Mouse (Mus musculus) embryonic stem cell, embryonic (primary cell): Measurements from ENCODE around the gene H2afv.

Experiments used
- CTCF ChIA-PET, 4 experiments: fragments of 300-600 bp in 2 of 4; fragments of 350-600 bp in 2 of 4; sonication (Branson Sonifier 250); formaldehyde crosslinking; loops; one replicate each; lab custom pipeline; 2022; ENCODE audit warnings: inconsistent platforms in 2 of 4; lab: Charles Lee
- POLR2A ChIA-PET, 4 experiments: fragments of 300-600 bp in 2 of 4; fragments of 350-600 bp in 2 of 4; sonication (Branson Sonifier 250); formaldehyde crosslinking; loops; one replicate each; lab custom pipeline; 2022; ENCODE audit warnings: antibody characterized with exemption in 4 of 4, inconsistent platforms in 1 of 4; lab: Charles Lee

Gene H2afv

GRCm38 (mm10) chr11:6443102-6443501, 1.1 kb downstream of the H2afv start:
- POLR2A ChIA-PET = interaction anchor here (0.5 to 2.5 kb wide), 32 partner anchors 12 to 1999 kb away, joined by 3 to 18 read pairs (median 4); partner anchors contain the start of genes Ppia (in 1 of the 4) and Tbrg4 (in 1 of the 4)
- CTCF ChIA-PET = interaction anchor here in 1 of 4 experiments (1.4 kb wide), 1 partner anchor 22 kb away, joined by 3 read pairs; no protein-coding TSS in a partner anchor

GRCm38 (mm10) chr11:6442566-6442965, 1.7 kb downstream of the H2afv start:
- POLR2A ChIA-PET = interaction anchor here in 2 of 4 experiments (0.7 to 2.5 kb wide), 19 partner anchors 14 to 183 kb away, joined by 3 to 18 read pairs (median 4); partner anchors contain the start of gene Tbrg4 (in 1 of the 2)
- CTCF ChIA-PET = interaction anchor here in 1 of 4 experiments (1.4 kb wide), 1 partner anchor 23 kb away, joined by 3 read pairs; no protein-coding TSS in a partner anchor

- ChIA-PET CTCF (no interaction called here), POLR2A (interaction anchor here in 3 of 4 experiments (0.6 to 7.3 kb wide), 14 partner anchors 10 to 955 kb away, joined by 3 to 115 read pairs (median 4); partner anchors contain the start of genes Myo1g (in 1 of the 3) and Ppia (in 1 of the 3))
Measured at GRCm38 (mm10) chr11:6440171-6440570, 4.1 kb downstream of the H2afv start.

- CTCF ChIA-PET = interaction anchor here in 3 of 4 experiments (1.1 to 3.1 kb wide), 6 partner anchors 14 to 197 kb away, joined by 3 to 23 read pairs (median 6); no protein-coding TSS in a partner anchor
- POLR2A ChIA-PET = interaction anchor here (0.6 to 9.8 kb wide), 13 partner anchors 16 to 191 kb away, joined by 3 to 237 read pairs (median 6); partner anchors contain the start of genes Ppia (in 1 of the 4) and Tbrg4 (in 1 of the 4)
Measured at GRCm38 (mm10) chr11:6437667-6438066, 6.6 kb downstream of the H2afv start.

- POLR2A ChIA-PET = interaction anchor here (0.5 to 9.8 kb wide), 63 partner anchors 8 to 1500 kb away, joined by 3 to 237 read pairs (median 4); partner anchors contain the start of genes H2afv (in 2 of the 4), Tbrg4 (in 2 of the 4), Ppia (in 1 of the 4) and Purb (in 1 of the 4)
- CTCF ChIA-PET = interaction anchor here (0.6 to 3.1 kb wide), 57 partner anchors 8 to 211 kb away, joined by 3 to 23 read pairs (median 4); partner anchors contain the start of gene H2afv (in 3 of the 4)
Measured at GRCm38 (mm10) chr11:6436442-6436841, 7.8 kb downstream of the H2afv start.

GRCm38 (mm10) chr11:6430186-6430585, 14.1 kb downstream of the H2afv start:
- ChIA-PET CTCF (interaction anchor here in 3 of 4 experiments (0.5 to 2.5 kb wide), 9 partner anchors 15 to 1329 kb away, joined by 3 to 8 read pairs (median 4); no protein-coding TSS in a partner anchor), POLR2A (interaction anchor here (0.6 to 9.8 kb wide), 32 partner anchors 9 to 198 kb away, joined by 3 to 237 read pairs (median 5); partner anchors contain the start of genes Myo1g (in 1 of the 4), Ppia (in 1 of the 4) and Tbrg4 (in 1 of the 4))

GRCm38 (mm10) chr11:6420722-6421350, 23.4 kb downstream of the H2afv start:
- POLR2A ChIA-PET = interaction anchor here (0.7 to 11.3 kb wide), 55 partner anchors 8 to 1152 kb away, joined by 3 to 237 read pairs (median 4); partner anchors contain the start of genes H2afv (in 1 of the 4) and Tbrg4 (in 1 of the 4)
- CTCF ChIA-PET = interaction anchor here in 2 of 4 experiments (0.9 to 1.8 kb wide), 7 partner anchors 9 to 20 kb away, joined by 3 to 6 read pairs (median 4); no protein-coding TSS in a partner anchor

- ChIA-PET CTCF (interaction anchor here in 2 of 4 experiments (0.9 to 1.8 kb wide), 6 partner anchors 9 to 18 kb away, joined by 4 to 6 read pairs (median 4); no protein-coding TSS in a partner anchor), POLR2A (interaction anchor here (0.7 to 11.3 kb wide), 60 partner anchors 9 to 1152 kb away, joined by 3 to 237 read pairs (median 4); partner anchors contain the start of gene Tbrg4 (in 2 of the 4))
Measured at GRCm38 (mm10) chr11:6420283-6420703, 23.9 kb downstream of the H2afv start.

GRCm38 (mm10) chr11:6419156-6419555, 25.1 kb downstream of the H2afv start:
- POLR2A ChIA-PET = interaction anchor here in 3 of 4 experiments (0.6 to 11.3 kb wide), 34 partner anchors 8 to 319 kb away, joined by 3 to 237 read pairs (median 6); partner anchors contain the start of genes H2afv (in 1 of the 3) and Tbrg4 (in 1 of the 3)
- CTCF ChIA-PET = interaction anchor here in 1 of 4 experiments (1.4 to 1.7 kb wide), 2 partner anchors 9 to 17 kb away, joined by 4 to 6 read pairs; no protein-coding TSS in a partner anchor

GRCm38 (mm10) chr11:6418751-6419150, 25.5 kb downstream of the H2afv start:
- POLR2A ChIA-PET = interaction anchor here in 3 of 4 experiments (0.6 to 11.3 kb wide), 33 partner anchors 9 to 210 kb away, joined by 3 to 237 read pairs (median 6); partner anchors contain the start of genes Tbrg4 (in 2 of the 3), Ddx56 (in 1 of the 3), H2afv (in 1 of the 3) and Tmed4 (in 1 of the 3)
- CTCF ChIA-PET = interaction anchor here in 2 of 4 experiments (0.9 to 1.2 kb wide), 2 partner anchors 16 to 18 kb away, joined by 3 to 4 read pairs; no protein-coding TSS in a partner anchor

GRCm38 (mm10) chr11:6417490-6417889, 26.8 kb downstream of the H2afv start:
- ChIA-PET CTCF (interaction anchor here (0.7 to 1.6 kb wide), 7 partner anchors 14 to 211 kb away, joined by 3 to 5 read pairs (median 4); no protein-coding TSS in a partner anchor), POLR2A (interaction anchor here (0.6 to 11.3 kb wide), 84 partner anchors 7 to 379 kb away, joined by 3 to 237 read pairs (median 5); partner anchors contain the start of genes H2afv (in 2 of the 4), Tbrg4 (in 2 of the 4), Ccm2 (in 1 of the 4) and Ddx56 (in 1 of the 4))

- ChIA-PET CTCF (interaction anchor here in 3 of 4 experiments (0.8 to 1.6 kb wide), 5 partner anchors 14 to 212 kb away, joined by 4 to 5 read pairs (median 4); no protein-coding TSS in a partner anchor), POLR2A (interaction anchor here (0.6 to 11.3 kb wide), 84 partner anchors 7 to 1537 kb away, joined by 3 to 237 read pairs (median 5); partner anchors contain the start of genes H2afv (in 2 of the 4), Tbrg4 (in 2 of the 4), Ccm2 (in 1 of the 4) and Tmed4 (in 1 of the 4))
Measured at GRCm38 (mm10) chr11:6417069-6417468, 27.2 kb downstream of the H2afv start.

GRCm38 (mm10) chr11:6416405-6417034, 27.7 kb downstream of the H2afv start:
- POLR2A ChIA-PET = interaction anchor here in 3 of 4 experiments (0.6 to 11.3 kb wide), 65 partner anchors 7 to 1537 kb away, joined by 3 to 237 read pairs (median 6); partner anchors contain the start of genes H2afv (in 2 of the 3), Tbrg4 (in 2 of the 3) and Tmed4 (in 1 of the 3)
- CTCF ChIA-PET = interaction anchor here in 3 of 4 experiments (1.1 to 1.6 kb wide), 3 partner anchors 14 to 20 kb away, joined by 4 to 5 read pairs (median 4); no protein-coding TSS in a partner anchor

GRCm38 (mm10) chr11:6415551-6416404, 28.5 kb downstream of the H2afv start:
- ChIA-PET POLR2A (interaction anchor here in 3 of 4 experiments (0.6 to 11.3 kb wide), 44 partner anchors 8 to 213 kb away, joined by 3 to 237 read pairs (median 5); partner anchors contain the start of genes Tbrg4 (in 2 of the 3), Ccm2 (in 1 of the 3), Ddx56 (in 1 of the 3) and H2afv (in 1 of the 3)), CTCF (no interaction called here)
